Mouse (Mus musculus): ENCODE results near the gene Ceacam20. TPM values are rescaled to one million over a fixed set of nuclear protein-coding genes. Genes with fewer than 3 reads are reported as not detected.
"Not testable (repeated sequence)": the region's sequence is repeated elsewhere in the genome, so short reads cannot be mapped to it uniquely, and the experiment has no call there.

Ceacam20 gene
- polyA plus RNA-seq, 1 experiment from 2014 or later, result not detected

DNA sequence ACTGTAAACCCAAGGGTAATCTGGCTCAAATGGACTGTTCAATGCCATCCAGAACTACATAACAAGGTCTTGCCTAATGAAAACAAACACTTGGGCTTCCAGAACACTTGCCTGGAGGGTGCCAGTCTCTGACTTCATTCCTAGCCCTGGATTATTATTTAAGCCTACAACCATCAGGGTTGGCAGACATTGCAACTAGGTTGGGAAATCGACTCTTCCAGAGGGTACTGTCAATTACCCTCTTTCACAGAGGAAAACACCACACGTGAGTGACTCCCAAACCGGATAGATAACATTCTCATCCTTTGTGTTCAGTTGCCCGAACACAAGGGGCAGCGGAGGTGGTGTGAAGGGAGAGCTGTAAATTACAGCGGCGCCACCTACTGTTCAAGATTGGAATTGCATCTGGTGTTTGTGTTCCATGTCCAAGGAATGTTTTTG, 8.9 kb upstream of the Ceacam20 start:
- H3K9ac ChIP-seq (ENCODE audit: low read depth, low read length), result no peak overlapping the region
- 4% methylated on average over 7 of the region's 7 CpGs for WGBS
- H3K9me3 ChIP-seq (ENCODE audit: control insufficient read depth, low read length), result 0 out of 2 replicates have a peak, but pooled peaks cover 3% of the 10 kb centered on the region
- ATAC-seq (ENCODE audit: low FRiP score) (peak; percentile 43; the same call in 1 of the 2 replicates), DNase-seq (ENCODE audit: low spot score) (peak; percentile 91)
- H3K27me3 ChIP-seq (ENCODE audit: control insufficient read depth, insufficient read depth, low read length), result no peaks in the 10 kb centered on the region
- no peaks in the 10 kb centered on the region for H3K36me3 ChIP-seq (ENCODE audit: control insufficient read depth, insufficient read depth, low read length)
- H3K4me3 ChIP-seq (ENCODE audit: low read depth, low read length), result no peak overlapping the region
- no peak overlapping the region for H3K4me2 ChIP-seq (replicated peaks; ENCODE audit: low read depth, low read length)
- H3K27ac ChIP-seq (ENCODE audit: low read depth, low read length), result no peak overlapping the region
- no peaks in the 10 kb centered on the region for H3K4me1 ChIP-seq (replicated peaks; ENCODE audit: control insufficient read depth, insufficient read depth, low read length)

DNA sequence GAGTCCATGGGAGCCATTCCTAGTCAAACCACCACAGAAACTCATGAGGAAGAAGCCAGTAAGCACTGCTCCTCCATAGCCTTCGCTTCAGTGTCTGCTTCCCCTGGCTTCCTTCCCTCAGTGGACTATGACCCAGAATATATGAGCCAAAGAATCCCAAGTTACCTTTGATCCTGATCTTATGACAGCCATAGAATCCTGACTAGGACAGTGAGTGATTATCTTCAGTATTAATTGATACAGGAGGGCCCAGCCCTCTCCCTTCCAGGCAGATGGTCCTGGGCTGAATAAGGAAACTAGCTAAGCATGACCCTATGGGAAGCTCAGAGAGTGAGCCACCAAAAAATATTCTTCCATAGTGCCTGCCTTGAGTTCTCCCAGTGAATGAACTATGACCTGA, 2.8 kb upstream of the Ceacam20 start:
- Histone ChIP-seq H3K9me3 (ENCODE audit: control insufficient read depth, low read length) (0 out of 2 replicates have a peak, but pooled peaks cover 3% of the 10 kb centered on the region), H3K36me3 (ENCODE audit: control insufficient read depth, insufficient read depth, low read length) (no peaks in the 10 kb centered on the region), H3K4me3 (ENCODE audit: low read depth, low read length) (no peak overlapping the region), H3K9ac (ENCODE audit: low read depth, low read length) (no peak overlapping the region), H3K4me2 (replicated peaks; ENCODE audit: low read depth, low read length) (no peak overlapping the region), H3K27ac (ENCODE audit: low read depth, low read length) (no peak overlapping the region), H3K27me3 (ENCODE audit: control insufficient read depth, insufficient read depth, low read length) (no peaks in the 10 kb centered on the region), H3K4me1 (replicated peaks; ENCODE audit: control insufficient read depth, insufficient read depth, low read length) (no peaks in the 10 kb centered on the region)
- 62% methylated on average over 1 of the region's 1 CpGs for WGBS
- no peak for ATAC-seq (ENCODE audit: low FRiP score)
- no peak for DNase-seq (ENCODE audit: low spot score)

DNA sequence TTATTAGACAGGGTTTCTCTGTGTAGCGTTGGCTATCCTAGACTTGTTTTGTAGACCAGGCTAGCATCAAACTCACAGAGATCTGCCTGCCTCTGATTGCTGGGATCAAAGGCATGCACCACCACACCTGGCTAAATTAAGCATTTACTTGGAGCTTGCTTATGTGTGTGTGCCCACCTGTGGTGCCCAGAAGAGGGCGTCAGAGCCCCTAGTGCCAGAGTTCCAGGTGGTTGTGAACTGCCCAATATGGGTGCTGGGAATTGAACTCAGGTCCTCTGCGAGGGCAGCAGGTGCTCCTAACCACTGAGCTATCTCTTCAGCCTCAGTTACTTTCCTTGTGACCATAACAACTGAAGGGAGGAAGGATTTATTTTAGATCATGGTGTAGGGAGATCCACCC, 3.9 kb downstream of the Ceacam20 start:
- WGBS, result 69% methylated on average over 3 of the region's 3 CpGs
- H3K4me3 ChIP-seq (ENCODE audit: low read depth, low read length), result no peak overlapping the region
- no peaks in the 10 kb centered on the region for H3K27me3 ChIP-seq (ENCODE audit: control insufficient read depth, insufficient read depth, low read length)
- H3K4me1 ChIP-seq (replicated peaks; ENCODE audit: control insufficient read depth, insufficient read depth, low read length), result no peaks in the 10 kb centered on the region
- DNase-seq (ENCODE audit: low spot score) (no peak), ATAC-seq (ENCODE audit: low FRiP score) (no peak)
- no peaks in the 10 kb centered on the region for H3K36me3 ChIP-seq (ENCODE audit: control insufficient read depth, insufficient read depth, low read length)
- no peak overlapping the region for H3K4me2 ChIP-seq (replicated peaks; ENCODE audit: low read depth, low read length)
- H3K9ac ChIP-seq (ENCODE audit: low read depth, low read length), result no peak overlapping the region
- no peak overlapping the region for H3K27ac ChIP-seq (ENCODE audit: low read depth, low read length)
- H3K9me3 ChIP-seq (ENCODE audit: control insufficient read depth, low read length), result 0 out of 2 replicates have a peak, but pooled peaks cover 2% of the 10 kb centered on the region

DNA sequence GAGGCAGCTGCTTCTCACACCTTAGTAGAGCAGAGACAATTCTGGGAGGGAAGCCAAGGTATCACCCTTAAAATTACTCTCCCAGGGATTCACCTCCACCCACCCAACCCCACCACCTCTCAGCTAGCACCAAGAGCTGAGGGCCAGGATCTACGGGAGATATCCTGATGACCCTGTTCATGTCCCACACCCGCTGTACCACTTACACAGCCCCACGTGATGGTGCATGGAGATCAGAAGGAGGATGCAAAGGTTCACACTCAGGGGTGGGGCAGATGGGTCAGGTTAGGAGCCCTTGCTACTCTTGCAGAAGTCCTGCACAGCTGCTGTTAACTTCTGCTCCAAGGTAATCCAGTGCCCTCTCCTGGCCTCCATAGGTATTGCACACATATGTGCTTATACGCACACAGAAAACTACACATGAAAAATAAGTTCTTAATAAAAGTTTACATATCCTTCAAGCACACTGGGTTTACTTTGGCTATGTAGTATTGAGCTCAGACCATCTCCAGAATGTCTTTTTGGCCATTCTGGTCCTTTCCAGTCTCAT, 4.4 kb downstream of the Ceacam20 start:
- no peak for DNase-seq (ENCODE audit: low spot score)
- Histone ChIP-seq H3K36me3 (ENCODE audit: control insufficient read depth, insufficient read depth, low read length) (no peaks in the 10 kb centered on the region), H3K27ac (ENCODE audit: low read depth, low read length) (no peak overlapping the region), H3K9ac (ENCODE audit: low read depth, low read length) (no peak overlapping the region), H3K9me3 (ENCODE audit: control insufficient read depth, low read length) (0 out of 2 replicates have a peak, but pooled peaks cover 2% of the 10 kb centered on the region), H3K4me3 (ENCODE audit: low read depth, low read length) (no peak overlapping the region), H3K27me3 (ENCODE audit: control insufficient read depth, insufficient read depth, low read length) (no peaks in the 10 kb centered on the region), H3K4me2 (replicated peaks; ENCODE audit: low read depth, low read length) (no peak overlapping the region), H3K4me1 (replicated peaks; ENCODE audit: control insufficient read depth, insufficient read depth, low read length) (no peaks in the 10 kb centered on the region)
- WGBS, result 92% methylated on average over 4 of the region's 4 CpGs
- no peak for ATAC-seq (ENCODE audit: low FRiP score)

DNA sequence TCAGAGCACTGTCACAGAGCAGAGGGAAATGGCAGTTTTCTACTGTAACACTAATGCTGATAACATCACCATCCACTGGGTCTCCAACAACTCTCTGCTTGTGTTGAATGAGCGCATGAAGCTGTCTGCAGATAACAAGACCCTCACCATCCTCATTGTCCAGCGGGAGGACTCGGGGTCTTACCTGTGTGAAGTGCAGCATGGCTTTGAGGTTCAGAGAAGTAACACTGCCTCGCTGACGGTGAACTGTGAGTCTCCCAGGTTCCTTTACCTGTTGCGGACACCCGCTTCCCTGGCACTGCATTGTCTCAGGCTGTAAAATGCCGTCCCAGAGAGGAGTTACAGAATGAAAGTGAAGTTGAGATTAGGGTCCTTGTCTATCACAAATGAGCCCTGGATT, 5.0 kb downstream of the Ceacam20 start:
- DNase-seq (ENCODE audit: low spot score) (no peak), ATAC-seq (ENCODE audit: low FRiP score) (no peak)
- no peaks in the 10 kb centered on the region for H3K27me3 ChIP-seq (ENCODE audit: control insufficient read depth, insufficient read depth, low read length)
- H3K36me3 ChIP-seq (ENCODE audit: control insufficient read depth, insufficient read depth, low read length), result no peaks in the 10 kb centered on the region
- WGBS, result 89% methylated on average over 8 of the region's 8 CpGs
- no peak overlapping the region for H3K4me2 ChIP-seq (replicated peaks; ENCODE audit: low read depth, low read length)
- no peak overlapping the region for H3K4me3 ChIP-seq (ENCODE audit: low read depth, low read length)
- H3K27ac ChIP-seq (ENCODE audit: low read depth, low read length), result no peak overlapping the region
- 0 out of 2 replicates have a peak, but pooled peaks cover 2% of the 10 kb centered on the region for H3K9me3 ChIP-seq (ENCODE audit: control insufficient read depth, low read length)
- H3K4me1 ChIP-seq (replicated peaks; ENCODE audit: control insufficient read depth, insufficient read depth, low read length), result no peaks in the 10 kb centered on the region
- no peak overlapping the region for H3K9ac ChIP-seq (ENCODE audit: low read depth, low read length)

DNA sequence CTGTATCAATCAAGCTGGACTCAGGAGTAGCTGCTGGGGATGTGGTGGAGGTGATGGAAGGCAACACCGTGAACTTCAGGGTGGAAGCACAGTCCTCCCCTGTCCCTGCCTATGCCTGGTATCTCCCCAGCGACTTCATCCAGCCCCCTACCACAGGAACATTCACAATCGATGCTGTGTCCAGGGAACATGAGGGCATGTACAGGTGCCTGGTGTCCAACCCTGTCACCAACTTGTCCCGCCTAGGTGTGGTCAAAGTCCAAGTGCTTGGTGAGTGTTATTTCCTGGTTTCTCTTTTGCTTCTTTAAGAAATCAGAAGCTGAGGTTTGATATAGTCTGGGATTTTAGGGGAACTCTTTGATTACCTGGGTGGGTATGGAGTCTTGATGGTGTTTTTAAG, 6.3 kb downstream of the Ceacam20 start:
- 88% methylated on average over 4 of the region's 4 CpGs for WGBS
- Histone ChIP-seq H3K27ac (ENCODE audit: low read depth, low read length) (no peak overlapping the region), H3K4me3 (ENCODE audit: low read depth, low read length) (no peak overlapping the region), H3K36me3 (ENCODE audit: control insufficient read depth, insufficient read depth, low read length) (no peaks in the 10 kb centered on the region), H3K9ac (ENCODE audit: low read depth, low read length) (no peak overlapping the region), H3K4me1 (replicated peaks; ENCODE audit: control insufficient read depth, insufficient read depth, low read length) (no peaks in the 10 kb centered on the region), H3K9me3 (ENCODE audit: control insufficient read depth, low read length) (0 out of 2 replicates have a peak, but pooled peaks cover 2% of the 10 kb centered on the region), H3K27me3 (ENCODE audit: control insufficient read depth, insufficient read depth, low read length) (no peaks in the 10 kb centered on the region), H3K4me2 (replicated peaks; ENCODE audit: low read depth, low read length) (no peak overlapping the region)
- ATAC-seq (ENCODE audit: low FRiP score), result no peak
- DNase-seq (ENCODE audit: low spot score), result no peak

DNA sequence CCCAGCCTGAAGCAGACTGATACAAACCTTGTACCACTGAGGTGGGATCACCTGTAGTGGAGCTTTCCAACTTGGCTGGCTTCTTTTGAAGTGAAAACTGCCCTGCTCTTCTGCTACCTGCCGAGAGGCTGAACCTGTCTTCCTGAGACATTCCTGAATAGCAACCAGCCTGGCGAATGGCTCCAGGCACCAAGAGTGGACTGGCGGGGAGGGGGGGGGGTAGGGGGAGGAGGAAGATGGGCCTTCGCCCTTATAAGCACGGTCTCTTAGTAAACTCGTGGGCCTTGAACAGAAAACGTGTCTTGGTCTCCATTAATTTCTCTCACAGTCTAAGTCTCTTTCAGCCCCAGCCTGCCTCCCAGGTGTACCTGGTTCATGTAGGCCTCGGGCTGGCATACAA, 26.0 kb downstream of the Ceacam20 start, which contains the start of gene Nlrp9b:
Gene Nlrp9b, plus strand, starts transcription at position 301 of the 400 bp plus-strand sequence.
- not testable (repeated sequence) for H3K9me3 ChIP-seq (ENCODE audit: control insufficient read depth, low read length); H3K4me1 ChIP-seq (replicated peaks; ENCODE audit: control insufficient read depth, insufficient read depth, low read length); H3K4me2 ChIP-seq (replicated peaks; ENCODE audit: low read depth, low read length); H3K27ac ChIP-seq (ENCODE audit: low read depth, low read length); H3K4me3 ChIP-seq (ENCODE audit: low read depth, low read length); H3K27me3 ChIP-seq (ENCODE audit: control insufficient read depth, insufficient read depth, low read length); H3K9ac ChIP-seq (ENCODE audit: low read depth, low read length); DNase-seq (ENCODE audit: low spot score); ATAC-seq (ENCODE audit: low FRiP score); H3K36me3 ChIP-seq (ENCODE audit: control insufficient read depth, insufficient read depth, low read length)
- WGBS, result 74% methylated on average over 8 of the region's 8 CpGs

DNA sequence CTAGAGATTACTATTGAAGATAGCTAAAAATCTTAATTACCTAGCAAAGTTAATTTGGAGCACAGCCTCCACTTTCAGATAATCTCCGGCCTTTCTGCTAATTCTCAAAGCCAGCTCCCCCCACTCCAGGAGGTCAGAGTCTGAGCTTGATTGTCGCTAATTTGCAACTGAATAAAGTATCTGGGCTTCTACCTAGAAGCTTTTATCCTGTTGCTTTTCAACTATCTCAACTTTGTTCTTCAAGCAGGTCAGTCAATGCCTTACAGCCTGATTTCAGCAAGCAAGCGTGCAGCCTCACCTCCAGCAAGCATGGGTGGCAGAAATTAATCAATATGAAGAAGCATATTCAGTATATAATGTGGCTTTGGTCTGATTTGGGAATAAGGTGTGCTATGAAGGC, 31.5 kb downstream of the Ceacam20 start:
- not testable (repeated sequence) for H3K36me3 ChIP-seq (ENCODE audit: control insufficient read depth, insufficient read depth, low read length); H3K9ac ChIP-seq (ENCODE audit: low read depth, low read length); H3K4me1 ChIP-seq (replicated peaks; ENCODE audit: control insufficient read depth, insufficient read depth, low read length); H3K4me3 ChIP-seq (ENCODE audit: low read depth, low read length); H3K4me2 ChIP-seq (replicated peaks; ENCODE audit: low read depth, low read length); ATAC-seq (ENCODE audit: low FRiP score); H3K27ac ChIP-seq (ENCODE audit: low read depth, low read length); H3K27me3 ChIP-seq (ENCODE audit: control insufficient read depth, insufficient read depth, low read length); H3K9me3 ChIP-seq (ENCODE audit: control insufficient read depth, low read length); DNase-seq (ENCODE audit: low spot score)
- WGBS, result 68% methylated on average over 3 of the region's 3 CpGs

DNA sequence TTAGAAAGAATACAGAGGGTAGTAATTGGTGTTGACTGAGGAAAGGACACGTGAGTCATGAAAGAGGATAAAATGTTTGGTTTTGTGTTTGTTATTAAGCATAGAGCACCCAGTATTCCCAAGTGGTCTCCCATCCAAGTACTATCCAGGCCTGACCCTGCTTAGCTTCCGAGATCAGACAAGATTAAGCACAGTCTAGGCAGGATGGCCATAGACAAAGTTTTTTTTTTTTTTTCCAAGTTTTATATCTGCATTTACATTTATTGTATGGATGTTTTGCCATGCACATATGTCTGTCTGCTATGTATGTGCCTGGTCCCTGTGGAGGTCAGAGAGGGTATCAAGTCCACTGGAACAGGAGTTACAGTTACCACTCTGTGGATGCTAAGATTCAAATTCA, 44.8 kb downstream of the Ceacam20 start:
- no peaks in the 10 kb centered on the region for H3K9me3 ChIP-seq (ENCODE audit: control insufficient read depth, low read length)

More for the DNA sequence above, 44.8 kb downstream of the Ceacam20 start:
- no peak for ATAC-seq (ENCODE audit: low FRiP score)
- Histone ChIP-seq H3K27ac (ENCODE audit: low read depth, low read length) (no peak overlapping the region), H3K4me1 (replicated peaks; ENCODE audit: control insufficient read depth, insufficient read depth, low read length) (no peaks in the 10 kb centered on the region), H3K4me3 (ENCODE audit: low read depth, low read length) (no peak overlapping the region), H3K36me3 (ENCODE audit: control insufficient read depth, insufficient read depth, low read length) (no peaks in the 10 kb centered on the region), H3K27me3 (ENCODE audit: control insufficient read depth, insufficient read depth, low read length) (no peaks in the 10 kb centered on the region), H3K4me2 (replicated peaks; ENCODE audit: low read depth, low read length) (no peak overlapping the region), H3K9ac (ENCODE audit: low read depth, low read length) (no peak overlapping the region)
- no peak for DNase-seq (ENCODE audit: low spot score)
- 75% methylated on average over 2 of the region's 2 CpGs for WGBS

Data from hindbrain, embryonic 11.5 days (tissue).